Mouse (Mus musculus): Measurements from ENCODE around the gene Hax1.

DNA sequence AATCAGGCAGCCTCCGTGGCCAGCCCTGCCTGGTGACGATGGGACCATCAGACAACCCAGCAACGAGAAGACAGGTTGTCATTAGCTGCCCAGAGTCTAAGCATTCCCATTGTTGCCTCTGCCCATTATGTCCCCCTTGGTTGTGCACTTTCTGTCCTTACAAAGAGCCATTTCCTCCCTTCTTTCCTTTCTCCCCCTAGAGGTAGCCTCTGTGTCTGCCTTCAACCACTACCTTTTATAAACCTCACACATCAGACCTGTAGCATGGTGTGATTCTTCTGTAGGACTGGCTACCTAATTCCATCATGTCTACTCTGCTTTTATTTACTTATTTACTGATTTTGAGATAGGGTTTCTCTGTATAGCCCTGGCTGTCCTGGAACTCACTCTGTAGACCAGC, 11.4 kb downstream of the Hax1 start:
- TF ChIP-seq CTCF (IDR thresholded peaks at IDR 0.05; ENCODE audit: extremely low read depth, insufficient read depth, insufficient read length, insufficient replicate concordance), result no peak
- no peak for TF ChIP-seq POLR2A (IDR thresholded peaks at IDR 0.05; ENCODE audit: low read depth, low read length)
